Mouse (Mus musculus) MEL (cell line): ENCODE measurements at regions not wholly inside any gene's neighbourhood (a gene's known extent, or its start where the extent isn't known, plus 50 kb on each side); places are given as distances from the start of the nearest gene placed in this dataset.

Experiments
- DNase-seq: peaks from one replicate; pipeline ENCODE4 v3.0.0; 2011; ENCODE audit warnings: low read depth, low spot score
- H3K27ac ChIP-seq: 2 replicates; pipeline ENCODE4 v1.5.1; 2012; ENCODE audit warnings: low read depth, mild to moderate bottlenecking, control low read depth, low read length, moderate library complexity; ENCODE audit not compliant: control insufficient read depth
- H3K27me3 ChIP-seq, 2 experiments: fragments of 150-350 bp in 1 of 2; sonication (generic) in 1 of 2; 2 replicates each; pipeline ENCODE4 v1.6.1; 2012; ENCODE audit warnings: low read length in 2 of 2, mild to moderate bottlenecking in 2 of 2, improper control_type of control experiment in 1 of 2, moderate library complexity in 1 of 2; ENCODE audit not compliant: insufficient read depth in 2 of 2, control insufficient read depth in 1 of 2
- H3K36me3 ChIP-seq, 2 experiments: 2 replicates each; pipeline ENCODE4 v1.6.1; 2012 to 2014; ENCODE audit warnings: low read length in 2 of 2, improper control_type of control experiment in 1 of 2, inconsistent platforms in 1 of 2, mild to moderate bottlenecking in 1 of 2; ENCODE audit not compliant: insufficient read depth in 2 of 2, control insufficient read depth in 1 of 2
- H3K4me1 ChIP-seq, 2 experiments: fragments of 150-350 bp in 1 of 2; sonication (generic) in 1 of 2; 2 replicates each; pipeline ENCODE4 v1.6.1; 2012; ENCODE audit warnings: low read length in 2 of 2, improper control_type of control experiment in 1 of 2, mild to moderate bottlenecking in 1 of 2; ENCODE audit not compliant: insufficient read depth in 2 of 2, control insufficient read depth in 1 of 2
- H3K4me3 ChIP-seq, 2 experiments: fragments of 150-350 bp in 1 of 2; sonication (generic) in 1 of 2; 2 replicates each; pipeline ENCODE4 v1.5.1; 2012; ENCODE audit warnings: low read depth in 2 of 2, low read length in 2 of 2, mild to moderate bottlenecking in 2 of 2, moderate library complexity in 2 of 2, control low read depth in 1 of 2, improper control_type of control experiment in 1 of 2; ENCODE audit not compliant: control insufficient read depth in 1 of 2, insufficient read depth in 1 of 2
- H3K79me2 ChIP-seq: 2 replicates; pipeline ENCODE4 v1.6.1; 2012; ENCODE audit warnings: mild to moderate bottlenecking, low read length, moderate library complexity; ENCODE audit not compliant: control insufficient read depth, poor library complexity, insufficient read depth
- H3K9ac ChIP-seq: 2 replicates; pipeline ENCODE4 v1.6.1; 2012; ENCODE audit warnings: low read depth, mild to moderate bottlenecking, control low read depth, low read length, moderate library complexity; ENCODE audit not compliant: control insufficient read depth, poor library complexity, severe bottlenecking
- H3K9me3 ChIP-seq: fragments of 150-350 bp; sonication (generic); replicated peaks from 2 replicates; pipeline ENCODE4 v1.6.1; 2012; ENCODE audit warnings: mild to moderate bottlenecking, low read length, improper control_type of control experiment, moderate library complexity; ENCODE audit not compliant: insufficient read depth
- E2F4 ChIP-seq: IDR thresholded peaks from 2 replicates; pipeline ENCODE4 v1.6.1; 2011; ENCODE audit warnings: low read depth, low read length, improper control_type of control experiment, borderline replicate concordance
- ELF1 ChIP-seq: IDR thresholded peaks from 2 replicates; pipeline ENCODE4 v1.6.1; 2014; ENCODE audit warnings: low read depth, mild to moderate bottlenecking, inconsistent platforms, low read length, improper control_type of control experiment, moderate library complexity
- EP300 ChIP-seq, 2 experiments: IDR thresholded peaks; 2 replicates each; pipeline ENCODE4 v1.6.1; 2011; ENCODE audit warnings: improper control_type of control experiment in 2 of 2, low read length in 2 of 2, low read depth in 1 of 2, mild to moderate bottlenecking in 1 of 2
- ETS1 ChIP-seq: IDR thresholded peaks from 2 replicates; pipeline ENCODE4 v1.6.1; 2012; ENCODE audit warnings: low read depth, mild to moderate bottlenecking, inconsistent platforms, low read length, improper control_type of control experiment, moderate library complexity
- GABPA ChIP-seq: IDR thresholded peaks from 2 replicates; pipeline ENCODE4 v1.6.1; 2012; ENCODE audit warnings: low read depth, mild to moderate bottlenecking, inconsistent platforms, low read length, improper control_type of control experiment, moderate library complexity
- GATA1 ChIP-seq: IDR thresholded peaks from 2 replicates; pipeline ENCODE4 v1.6.1; 2011; ENCODE audit warnings: low read depth, low read length, improper control_type of control experiment
- MAFK ChIP-seq: IDR thresholded peaks from 2 replicates; pipeline ENCODE4 v1.6.1; 2011; ENCODE audit warnings: low read depth, mild to moderate bottlenecking, low read length, improper control_type of control experiment, borderline replicate concordance
- MAX ChIP-seq: IDR thresholded peaks from 2 replicates; pipeline ENCODE4 v1.6.1; 2011; ENCODE audit warnings: low read length, improper control_type of control experiment
- MAZ ChIP-seq: IDR thresholded peaks from 2 replicates; pipeline ENCODE4 v1.6.1; 2012; ENCODE audit warnings: low read depth, mild to moderate bottlenecking, inconsistent platforms, low read length, improper control_type of control experiment
- MEF2A ChIP-seq: IDR thresholded peaks from 2 replicates; pipeline ENCODE4 v1.6.1; 2014; ENCODE audit warnings: low read depth, mild to moderate bottlenecking, inconsistent platforms, low read length, improper control_type of control experiment; ENCODE audit not compliant: poor library complexity, insufficient replicate concordance, severe bottlenecking; ENCODE audit errors: extremely low read depth
- MYC ChIP-seq: IDR thresholded peaks from 2 replicates; pipeline ENCODE4 v1.6.1; 2011; ENCODE audit warnings: low read depth, mild to moderate bottlenecking, low read length, improper control_type of control experiment, moderate library complexity
- NELFE ChIP-seq: IDR thresholded peaks from 2 replicates; pipeline ENCODE4 v1.6.1; 2011; ENCODE audit warnings: low read depth, low read length, improper control_type of control experiment
- POLR2A ChIP-seq, 2 experiments: IDR thresholded peaks; 2 replicates each; pipeline ENCODE4 v1.6.1; 2011 to 2012; ENCODE audit warnings: low read length in 2 of 2, mild to moderate bottlenecking in 2 of 2, control low read depth in 1 of 2, improper control_type of control experiment in 1 of 2, low read depth in 1 of 2, moderate library complexity in 1 of 2; ENCODE audit not compliant: control insufficient read depth in 1 of 2, insufficient read depth in 1 of 2, poor library complexity in 1 of 2
- POLR2AphosphoS2 ChIP-seq: IDR thresholded peaks from 2 replicates; pipeline ENCODE4 v1.6.1; 2011; ENCODE audit warnings: low read length, improper control_type of control experiment
- RAD21 ChIP-seq: IDR thresholded peaks from 2 replicates; pipeline ENCODE4 v1.6.1; 2011; ENCODE audit warnings: mild to moderate bottlenecking, low read depth, low read length, improper control_type of control experiment
- RCOR1 ChIP-seq: IDR thresholded peaks from 2 replicates; pipeline ENCODE4 v1.6.1; 2012; ENCODE audit warnings: low read depth, mild to moderate bottlenecking, inconsistent platforms, low read length, improper control_type of control experiment
- SIN3A ChIP-seq: IDR thresholded peaks from 2 replicates; pipeline ENCODE4 v1.6.1; 2012; ENCODE audit warnings: low read length, improper control_type of control experiment, inconsistent platforms
- TAL1 ChIP-seq: IDR thresholded peaks from 2 replicates; pipeline ENCODE4 v1.6.1; 2012; ENCODE audit warnings: mild to moderate bottlenecking, inconsistent platforms, low read length, moderate library complexity, mixed read lengths
- UBTF ChIP-seq: IDR thresholded peaks from 2 replicates; pipeline ENCODE4 v1.6.1; 2012; ENCODE audit warnings: low read depth, mild to moderate bottlenecking, inconsistent platforms, low read length, improper control_type of control experiment, moderate library complexity, borderline replicate concordance; ENCODE audit not compliant: insufficient read depth
- USF2 ChIP-seq, 2 experiments: IDR thresholded peaks; 2 replicates each; pipeline ENCODE4 v1.6.1; 2011 to 2012; ENCODE audit warnings: improper control_type of control experiment in 2 of 2, low read length in 2 of 2, borderline replicate concordance in 1 of 2, inconsistent platforms in 1 of 2, low read depth in 1 of 2, mild to moderate bottlenecking in 1 of 2; ENCODE audit not compliant: insufficient read depth in 1 of 2
- ZKSCAN1 ChIP-seq: IDR thresholded peaks from 2 replicates; pipeline ENCODE4 v1.6.1; 2012; ENCODE audit warnings: low read depth, mild to moderate bottlenecking, inconsistent platforms, low read length, improper control_type of control experiment, moderate library complexity
- ZMIZ1 ChIP-seq: IDR thresholded peaks from 2 replicates; pipeline ENCODE4 v1.6.1; 2012; ENCODE audit warnings: low read depth, mild to moderate bottlenecking, inconsistent platforms, low read length, improper control_type of control experiment, moderate library complexity
- ZNF384 ChIP-seq: IDR thresholded peaks from 2 replicates; pipeline ENCODE4 v1.6.1; 2012; ENCODE audit warnings: low read depth, mild to moderate bottlenecking, inconsistent platforms, low read length, improper control_type of control experiment

GRCm38 (mm10) chr10:67739199-67739598 lies 173.3 kb downstream of the Zfp365 start:
- TF ChIP-seq ELF1 (no peak), MEF2A (no peak), NELFE (no peak), TAL1 (no peak), RCOR1 (no peak), POLR2A (IDR thresholded peaks at IDR 0.05; ENCODE audit: control insufficient read depth in 1 of 2, insufficient read depth in 1 of 2, low read depth in 1 of 2, low read length in 2 of 2, poor library complexity in 1 of 2) (no peak), RAD21 (no peak), POLR2AphosphoS2 (no peak), EP300 (IDR thresholded peaks at IDR 0.05; ENCODE audit: low read depth in 1 of 2, low read length in 2 of 2) (no peak), GATA1 (no peak), MAZ (no peak)
- TF ChIP-seq, all 39 proteins: peak for 0
- H3K9me3 ChIP-seq, result no peaks in the 10 kb centered on the region
- no peaks in the 10 kb centered on the region for H3K27me3 ChIP-seq
- no peak for DNase-seq
- no peak overlapping the region for H3K27ac ChIP-seq
- H3K9ac ChIP-seq, result no peak overlapping the region
- no peak overlapping the region for H3K4me3 ChIP-seq
- no peaks in the 10 kb centered on the region for H3K36me3 ChIP-seq
- H3K79me2 ChIP-seq, result no peaks in the 10 kb centered on the region
- no peaks in the 10 kb centered on the region for H3K4me1 ChIP-seq

GRCm38 (mm10) chr10:67736636-67737035 lies 175.8 kb downstream of the Zfp365 start:
- Histone ChIP-seq H3K4me1 (no peaks in the 10 kb centered on the region), H3K79me2 (no peaks in the 10 kb centered on the region), H3K9ac (no peak overlapping the region), H3K36me3 (no peaks in the 10 kb centered on the region), H3K27me3 (no peaks in the 10 kb centered on the region), H3K4me3 (no peak overlapping the region), H3K9me3 (no peaks in the 10 kb centered on the region), H3K27ac (no peak overlapping the region)
- TF ChIP-seq ZMIZ1, result no peak
- TF ChIP-seq GABPA, result no peak
- DNase-seq, result no peak

- TF ChIP-seq MEF2A, result no peak
- TF ChIP-seq ZNF384, result no peak
- no peak for TF ChIP-seq POLR2AphosphoS2
- no peak for TF ChIP-seq MYC
- no peak for TF ChIP-seq ETS1
- no peak for TF ChIP-seq MAX
- no peak for TF ChIP-seq ELF1
- TF ChIP-seq MAFK, result no peak
- TF ChIP-seq E2F4, result no peak
- TF ChIP-seq ZKSCAN1, result no peak
- TF ChIP-seq UBTF, result no peak
- TF ChIP-seq TAL1, result no peak
- TF ChIP-seq USF2 (IDR thresholded peaks at IDR 0.05; ENCODE audit: borderline replicate concordance in 1 of 2, insufficient read depth in 1 of 2, low read depth in 1 of 2, low read length in 2 of 2), result no peak
- no peak for TF ChIP-seq SIN3A
- TF ChIP-seq MAZ, result no peak
- no peak for TF ChIP-seq ZMIZ1
- Histone ChIP-seq H3K4me1 (no peaks in the 10 kb centered on the region), H3K27ac (no peak overlapping the region), H3K4me3 (no peak overlapping the region), H3K9me3 (no peaks in the 10 kb centered on the region), H3K79me2 (no peaks in the 10 kb centered on the region), H3K27me3 (no peaks in the 10 kb centered on the region), H3K36me3 (no peaks in the 10 kb centered on the region), H3K9ac (no peak overlapping the region)
- DNase-seq, result no peak
These were observed 180.9 kb downstream of the Zfp365 start for GRCm38 (mm10) chr10:67731577-67731976.
